Mouse (Mus musculus) heart, embryonic 12.5 days (tissue): ENCODE data around the gene Zfp36l2. TPM values are rescaled to one million over a fixed set of nuclear protein-coding genes. Genes with fewer than 3 reads are reported as not detected.
A peak's percentile ranks its signal among the peaks of the same experiment; 100 is the strongest.

Experiments
- ATAC-seq: fragments of 200-750 bp; cut with Nextera tagmentation; 2 replicates; pipeline ENCODE4 v1.8.0; 2017; ENCODE audit warnings: moderate TSS enrichment, moderate library complexity; ENCODE audit not compliant: insufficient number of reproducible peaks, low FRiP score
- H3K27ac ChIP-seq: fragments of 300-500 bp; sonication (generic); 2 replicates; pipeline ENCODE4 v1.5.1; 2016; ENCODE audit warnings: mild to moderate bottlenecking, moderate library complexity; ENCODE audit not compliant: poor library complexity, severe bottlenecking
- H3K27me3 ChIP-seq: fragments of 300-500 bp; sonication (generic); replicated peaks from 2 replicates; pipeline ENCODE4 v1.6.1; 2016; ENCODE audit warnings: mild to moderate bottlenecking, moderate library complexity
- H3K36me3 ChIP-seq: fragments of 300-500 bp; sonication (generic); 2 replicates; pipeline ENCODE4 v1.6.1; 2016; ENCODE audit warnings: mild to moderate bottlenecking, moderate library complexity
- H3K4me1 ChIP-seq: fragments of 300-500 bp; sonication (generic); replicated peaks from 2 replicates; pipeline ENCODE4 v1.6.1; 2016; ENCODE audit warnings: mild to moderate bottlenecking
- H3K4me2 ChIP-seq: fragments of 300-500 bp; sonication (generic); 2 replicates; pipeline ENCODE4 v1.6.1; 2016; ENCODE audit warnings: mild to moderate bottlenecking, moderate library complexity
- H3K4me3 ChIP-seq: fragments of 300-500 bp; sonication (generic); 2 replicates; pipeline ENCODE4 v1.5.1; 2016; ENCODE audit warnings: mild to moderate bottlenecking
- H3K9ac ChIP-seq: fragments of 300-500 bp; sonication (generic); 2 replicates; pipeline ENCODE4 v1.6.1; 2016; ENCODE audit warnings: mild to moderate bottlenecking, moderate library complexity
- H3K9me3 ChIP-seq: fragments of 300-500 bp; sonication (generic); replicated peaks from 2 replicates; pipeline ENCODE4 v1.6.1; 2016; ENCODE audit warnings: mild to moderate bottlenecking, moderate library complexity
- WGBS: fragments of 180-500 bp; shearing (Covaris S2); methylation state at CpG from one replicate; pipeline ENCODE4 v1.1.7; 2016; 5-methylcytosine and 5-hydroxymethylcytosine counted together
- polyA plus RNA-seq: library from polyadenylated mRNA; unstranded; fragments of >200 nt; fragmentation: Nextera tagmentation; extraction: Ambion mirVana; gene quantifications from 2 replicates; pipeline ENCODE4 v1.2.1, GENCODE M21; 2016

Gene Zfp36l2
- polyA plus RNA-seq, 1 experiment from 2014 or later = 10.3 TPM

- H3K27ac ChIP-seq = no peak overlapping the region
- H3K9ac ChIP-seq = no peak overlapping the region
- H3K4me1 ChIP-seq = peaks cover 58% of the 10 kb centered on the region
- H3K27me3 ChIP-seq = peaks cover 8% of the 10 kb centered on the region; the same call in 1 of the 2 replicates
- H3K36me3 ChIP-seq = no peaks in the 10 kb centered on the region
- H3K4me3 ChIP-seq = no peak overlapping the region
- H3K9me3 ChIP-seq = no peaks in the 10 kb centered on the region
- no peak for ATAC-seq
- WGBS = 43% methylated on average over 19 of the region's 19 CpGs
- no peak overlapping the region for H3K4me2 ChIP-seq
Measured at GRCm38 (mm10) chr17:84156748-84157742, 30.7 kb downstream of the Zfp36l2 start.

- no peak for ATAC-seq
- H3K4me2 ChIP-seq = no peak overlapping the region
- H3K9ac ChIP-seq = no peak overlapping the region
- H3K27ac ChIP-seq = no peak overlapping the region
- WGBS = 59% methylated on average over 13 of the region's 13 CpGs
- no peak overlapping the region for H3K4me3 ChIP-seq
- H3K36me3 ChIP-seq = no peaks in the 10 kb centered on the region
- peaks cover 8% of the 10 kb centered on the region for H3K27me3 ChIP-seq
- no peaks in the 10 kb centered on the region for H3K9me3 ChIP-seq
- peaks cover 53% of the 10 kb centered on the region for H3K4me1 ChIP-seq
Measured at GRCm38 (mm10) chr17:84156227-84156573, 31.5 kb downstream of the Zfp36l2 start.

- Histone ChIP-seq H3K36me3 (no peaks in the 10 kb centered on the region), H3K27ac (no peak overlapping the region), H3K9me3 (no peaks in the 10 kb centered on the region), H3K27me3 (peaks cover 8% of the 10 kb centered on the region), H3K4me1 (peaks cover 49% of the 10 kb centered on the region), H3K9ac (no peak overlapping the region), H3K4me2 (no peak overlapping the region), H3K4me3 (no peak overlapping the region)
- no peak for ATAC-seq
- WGBS = 76% methylated on average over 8 of the region's 8 CpGs
Measured at GRCm38 (mm10) chr17:84155516-84156226, 32.1 kb downstream of the Zfp36l2 start.

- H3K4me3 ChIP-seq = no peak overlapping the region
- no peak overlapping the region for H3K4me2 ChIP-seq
- H3K27me3 ChIP-seq = peaks cover 8% of the 10 kb centered on the region
- H3K27ac ChIP-seq = no peak overlapping the region
- no peak for ATAC-seq
- no peaks in the 10 kb centered on the region for H3K9me3 ChIP-seq
- H3K9ac ChIP-seq = no peak overlapping the region
- H3K4me1 ChIP-seq = peaks cover 49% of the 10 kb centered on the region
- 83% methylated on average over 6 of the region's 6 CpGs for WGBS
- no peaks in the 10 kb centered on the region for H3K36me3 ChIP-seq
Measured at GRCm38 (mm10) chr17:84155029-84155338, 32.8 kb downstream of the Zfp36l2 start.

GRCm38 (mm10) chr17:84154302-84155028 is 33.3 kb downstream of the Zfp36l2 start:
- Histone ChIP-seq H3K9ac (no peak overlapping the region), H3K4me3 (no peak overlapping the region), H3K27me3 (peaks cover 8% of the 10 kb centered on the region), H3K4me2 (no peak overlapping the region), H3K27ac (peak overlapping the region; percentile 65), H3K9me3 (no peaks in the 10 kb centered on the region), H3K36me3 (no peaks in the 10 kb centered on the region), H3K4me1 (peaks cover 54% of the 10 kb centered on the region)
- ATAC-seq = peak; percentile 84
- WGBS = 49% methylated on average over 11 of the region's 11 CpGs

- peaks cover 63% of the 10 kb centered on the region for H3K4me1 ChIP-seq
- H3K27ac ChIP-seq = peak overlapping the region; percentile 73
- ATAC-seq = peak; percentile 81
- H3K36me3 ChIP-seq = no peaks in the 10 kb centered on the region
- H3K4me2 ChIP-seq = no peak overlapping the region
- no peak overlapping the region for H3K9ac ChIP-seq
- H3K4me3 ChIP-seq = no peak overlapping the region
- 42% methylated on average over 12 of the region's 12 CpGs for WGBS
- no peaks in the 10 kb centered on the region for H3K9me3 ChIP-seq
- peaks cover 8% of the 10 kb centered on the region for H3K27me3 ChIP-seq
Measured at GRCm38 (mm10) chr17:84152976-84153786, 34.6 kb downstream of the Zfp36l2 start.

- Histone ChIP-seq H3K27ac (peak overlapping the region; percentile 73), H3K9ac (0 out of 2 replicates have a peak overlapping the region, but pooled peaks have one; percentile 6), H3K4me2 (no peak overlapping the region), H3K27me3 (peaks cover 8% of the 10 kb centered on the region), H3K4me3 (no peak overlapping the region), H3K4me1 (peaks cover 62% of the 10 kb centered on the region), H3K36me3 (no peaks in the 10 kb centered on the region), H3K9me3 (no peaks in the 10 kb centered on the region)
- 37% methylated on average over 6 of the region's 6 CpGs for WGBS
- ATAC-seq = no peak
Measured at GRCm38 (mm10) chr17:84152206-84152975, 35.4 kb downstream of the Zfp36l2 start.

GRCm38 (mm10) chr17:84151306-84151705 is 36.4 kb downstream of the Zfp36l2 start:
- WGBS = 58% methylated on average over 6 of the region's 6 CpGs
- H3K27ac ChIP-seq = 0 out of 2 replicates have a peak overlapping the region, but pooled peaks have one; percentile 0

GRCm38 (mm10) chr17:84150291-84150690 is 37.5 kb downstream of the Zfp36l2 start:
- Histone ChIP-seq H3K27me3 (no peaks in the 10 kb centered on the region; the same call in 1 of the 2 replicates), H3K9ac (no peak overlapping the region), H3K9me3 (no peaks in the 10 kb centered on the region), H3K4me3 (no peak overlapping the region), H3K4me1 (peaks cover 75% of the 10 kb centered on the region), H3K27ac (0 out of 2 replicates have a peak overlapping the region, but pooled peaks have one; percentile 86), H3K4me2 (no peak overlapping the region), H3K36me3 (no peaks in the 10 kb centered on the region)
- 79% methylated on average over 8 of the region's 8 CpGs for WGBS
- ATAC-seq = no peak

More at GRCm38 (mm10) chr17:84151306-84151705, 36.4 kb downstream of the Zfp36l2 start:
- no peaks in the 10 kb centered on the region for H3K36me3 ChIP-seq
- no peaks in the 10 kb centered on the region for H3K9me3 ChIP-seq
- H3K27me3 ChIP-seq = peaks cover 5% of the 10 kb centered on the region
- H3K4me2 ChIP-seq = no peak overlapping the region
- ATAC-seq = no peak
- H3K4me1 ChIP-seq = peaks cover 64% of the 10 kb centered on the region
- H3K4me3 ChIP-seq = no peak overlapping the region
- no peak overlapping the region for H3K9ac ChIP-seq

- Histone ChIP-seq H3K9ac (no peak overlapping the region), H3K4me2 (no peak overlapping the region), H3K9me3 (no peaks in the 10 kb centered on the region), H3K36me3 (no peaks in the 10 kb centered on the region), H3K27me3 (no peaks in the 10 kb centered on the region; the same call in 1 of the 2 replicates), H3K27ac (peak overlapping the region; percentile 86), H3K4me3 (no peak overlapping the region), H3K4me1 (peaks cover 78% of the 10 kb centered on the region)
- no peak for ATAC-seq
- WGBS = 47% methylated on average over 5 of the region's 5 CpGs
Measured at GRCm38 (mm10) chr17:84149566-84149965, 38.2 kb downstream of the Zfp36l2 start.
